Mouse (Mus musculus) midbrain, embryonic 13.5 days (tissue): Measurements from ENCODE around the gene Gpr55. TPM values are rescaled to one million over a fixed set of nuclear protein-coding genes. Genes with fewer than 3 reads are reported as not detected.

ENCODE experiments used
- ATAC-seq: fragments of 200-750 bp; cut with Nextera tagmentation; 2 replicates; pipeline ENCODE4 v1.8.0; 2017; ENCODE audit warnings: mild to moderate bottlenecking, moderate TSS enrichment, moderate library complexity
- H3K27ac ChIP-seq: fragments of 300-500 bp; sonication (generic); 2 replicates; pipeline ENCODE4 v1.5.1; 2015; ENCODE audit warnings: inconsistent platforms, mild to moderate bottlenecking, moderate library complexity
- H3K27me3 ChIP-seq: fragments of 300-500 bp; sonication (generic); 2 replicates; pipeline ENCODE4 v1.6.1; 2015; ENCODE audit warnings: mild to moderate bottlenecking, inconsistent platforms
- H3K36me3 ChIP-seq: fragments of 300-500 bp; sonication (generic); 2 replicates; pipeline ENCODE4 v1.6.1; 2015; ENCODE audit warnings: mild to moderate bottlenecking, inconsistent platforms
- H3K4me1 ChIP-seq: fragments of 300-500 bp; sonication (generic); replicated peaks from 2 replicates; pipeline ENCODE4 v1.6.1; 2015; ENCODE audit warnings: inconsistent platforms
- H3K4me2 ChIP-seq: fragments of 300-500 bp; sonication (generic); replicated peaks from 2 replicates; pipeline ENCODE4 v1.6.1; 2015; ENCODE audit warnings: moderate library complexity, mild to moderate bottlenecking, inconsistent platforms
- H3K4me3 ChIP-seq: fragments of 300-500 bp; sonication (generic); replicated peaks from 2 replicates; pipeline ENCODE4 v1.5.1; 2015; ENCODE audit warnings: mild to moderate bottlenecking, inconsistent platforms
- H3K9ac ChIP-seq: fragments of 300-500 bp; sonication (generic); replicated peaks from 2 replicates; pipeline ENCODE4 v1.6.1; 2015; ENCODE audit warnings: mild to moderate bottlenecking, inconsistent platforms
- H3K9me3 ChIP-seq: fragments of 300-500 bp; sonication (generic); 2 replicates; pipeline ENCODE4 v1.6.1; 2016; ENCODE audit warnings: mild to moderate bottlenecking, inconsistent platforms
- WGBS: fragments of 180-500 bp; shearing (Covaris S2); methylation state at CpG from one replicate; pipeline ENCODE4 v1.1.7; 2015; 5-methylcytosine and 5-hydroxymethylcytosine counted together
- polyA plus RNA-seq: library from polyadenylated mRNA; unstranded; fragments of >200 nt; fragmentation: Nextera tagmentation; extraction: Ambion mirVana; gene quantifications from 2 replicates; pipeline ENCODE4 v1.2.1, GENCODE M21; 2015

Gene Gpr55
- polyA plus RNA-seq, 1 experiment from 2014 or later = 0.07 TPM

GRCm38 (mm10) chr1:85906892-85907291 lies 53.9 kb downstream of the Gpr55 start:
- H3K9ac ChIP-seq = no peak overlapping the region
- H3K36me3 ChIP-seq = peaks cover 69% of the 10 kb centered on the region
- no peak overlapping the region for H3K27ac ChIP-seq
- H3K4me3 ChIP-seq = no peak overlapping the region
- H3K4me2 ChIP-seq = no peak overlapping the region
- H3K9me3 ChIP-seq = no peaks in the 10 kb centered on the region
- no peak for ATAC-seq
- H3K4me1 ChIP-seq = peaks cover 12% of the 10 kb centered on the region
- H3K27me3 ChIP-seq = no peaks in the 10 kb centered on the region
- 95% methylated on average over 12 of the region's 12 CpGs for WGBS

DNA sequence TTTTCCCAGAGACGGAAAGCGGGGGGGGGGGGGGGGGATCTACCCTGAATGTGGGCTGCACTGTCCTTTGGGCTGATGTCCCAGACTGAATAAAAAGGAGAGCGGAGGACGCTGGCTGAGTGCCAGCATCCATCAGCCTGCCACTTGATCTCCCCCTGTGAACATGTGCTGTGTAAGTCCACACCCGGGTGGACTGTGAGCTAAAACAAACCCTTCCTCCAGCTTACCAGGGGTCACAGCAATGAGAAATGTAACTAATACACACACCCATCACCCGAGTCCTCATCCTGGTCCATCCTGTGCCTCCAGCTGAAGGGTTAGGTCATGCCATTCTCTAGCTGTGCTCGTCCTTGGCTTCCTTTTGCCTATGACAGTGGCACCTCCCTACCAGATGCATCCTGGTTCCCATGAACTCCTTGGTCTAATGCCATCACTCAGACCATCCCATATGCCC lies 58.7 kb downstream of the Gpr55 start:
- peaks cover 59% of the 10 kb centered on the region for H3K4me1 ChIP-seq
- H3K4me3 ChIP-seq = no peak overlapping the region
- no peak overlapping the region for H3K4me2 ChIP-seq
- ATAC-seq = peak; percentile 78
- no peak overlapping the region for H3K9ac ChIP-seq
- no peaks in the 10 kb centered on the region for H3K27me3 ChIP-seq
- H3K36me3 ChIP-seq = peaks cover 45% of the 10 kb centered on the region
- no peaks in the 10 kb centered on the region for H3K9me3 ChIP-seq
- WGBS = 38% methylated on average over 7 of the region's 7 CpGs
- H3K27ac ChIP-seq = peak overlapping the region; percentile 76

DNA sequence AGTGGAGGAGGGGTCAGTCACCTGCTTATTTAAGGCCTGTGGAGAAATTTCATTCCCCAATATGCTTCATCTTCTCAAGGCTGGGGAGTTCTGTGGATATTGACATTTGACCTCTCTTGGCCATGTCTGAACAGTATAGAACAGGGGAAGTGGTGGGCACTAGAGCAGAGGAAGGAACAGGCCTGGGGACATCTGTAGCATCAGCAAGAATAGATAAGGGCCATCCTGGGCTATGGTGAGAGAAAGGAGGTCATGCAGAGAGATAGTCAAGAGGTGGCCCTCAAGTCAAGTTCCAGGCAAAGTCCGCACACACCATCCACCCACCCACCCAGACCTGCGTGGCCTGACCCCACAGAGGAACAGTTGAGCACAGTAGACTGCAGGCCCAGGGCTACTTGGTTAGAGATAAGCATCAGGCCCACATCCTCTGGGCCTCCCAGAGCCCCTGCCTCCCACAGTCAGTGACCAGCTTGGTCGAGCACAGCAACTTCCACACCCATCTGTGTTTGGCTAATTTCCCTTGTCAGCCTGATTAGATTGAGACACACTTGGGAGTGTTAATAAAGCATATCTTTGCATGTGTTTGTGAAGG lies 59.2 kb downstream of the Gpr55 start:
- Histone ChIP-seq H3K4me3 (no peak overlapping the region), H3K4me1 (peaks cover 65% of the 10 kb centered on the region), H3K4me2 (no peak overlapping the region), H3K9ac (0 out of 2 replicates have a peak overlapping the region, but pooled peaks have one; percentile 10), H3K27me3 (no peaks in the 10 kb centered on the region), H3K36me3 (peaks cover 40% of the 10 kb centered on the region), H3K27ac (peak overlapping the region; percentile 76), H3K9me3 (no peaks in the 10 kb centered on the region)
- WGBS = 58% methylated on average over 3 of the region's 3 CpGs
- peak; percentile 65 for ATAC-seq

DNA sequence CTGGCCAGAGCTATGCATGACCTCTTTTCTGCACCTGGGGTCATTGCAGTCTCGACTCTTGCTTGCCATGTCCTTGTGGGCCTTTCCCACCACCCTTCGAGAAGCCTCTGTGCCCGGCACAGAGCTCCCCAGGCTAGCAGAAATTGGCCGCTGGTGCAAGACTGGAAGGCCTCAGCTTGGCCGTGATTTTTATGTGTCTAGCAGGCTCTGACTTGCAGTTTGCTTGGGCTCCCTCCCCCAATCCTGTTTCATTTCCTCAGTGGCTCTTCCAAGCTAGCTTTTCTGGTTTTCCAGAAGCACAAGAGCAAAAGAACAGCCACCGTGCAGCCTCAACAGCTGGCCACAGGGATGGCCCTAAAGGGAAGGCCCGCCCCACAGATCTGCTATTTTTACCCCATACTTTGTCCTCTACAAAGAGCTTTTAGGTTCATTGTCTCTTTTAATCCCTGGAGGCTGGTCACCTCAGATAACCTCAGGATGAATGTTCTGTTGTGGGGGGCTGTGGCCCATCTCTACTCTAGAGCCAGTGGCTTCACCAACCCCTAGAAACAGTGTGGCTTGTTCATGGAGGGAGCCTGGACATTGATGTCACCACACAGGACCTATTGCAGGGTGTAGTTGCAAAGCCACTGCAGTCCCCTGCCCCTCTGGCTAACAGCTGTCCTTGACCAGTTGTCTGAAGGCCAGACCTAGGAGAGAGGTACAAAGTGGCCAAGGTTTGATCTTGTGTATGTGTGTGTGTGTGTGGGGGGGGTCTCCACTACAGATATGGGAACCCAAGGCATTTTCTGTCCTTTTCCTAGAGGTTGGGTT lies 60.1 kb downstream of the Gpr55 start:
- Histone ChIP-seq H3K27ac (peak overlapping the region; percentile 76), H3K4me2 (peak overlapping the region; percentile 9; the same call in 1 of the 2 replicates), H3K4me1 (peaks cover 73% of the 10 kb centered on the region), H3K27me3 (no peaks in the 10 kb centered on the region), H3K9me3 (no peaks in the 10 kb centered on the region), H3K9ac (peak overlapping the region; percentile 39), H3K36me3 (peaks cover 31% of the 10 kb centered on the region), H3K4me3 (no peak overlapping the region)
- ATAC-seq = no peak
- WGBS = 75% methylated on average over 7 of the region's 7 CpGs

- ATAC-seq = no peak
- H3K9ac ChIP-seq = 0 out of 2 replicates have a peak overlapping the region, but pooled peaks have one; percentile 56
- H3K36me3 ChIP-seq = peaks cover 17% of the 10 kb centered on the region
- H3K4me1 ChIP-seq = peaks cover 79% of the 10 kb centered on the region
- H3K9me3 ChIP-seq = no peaks in the 10 kb centered on the region
- peak overlapping the region; percentile 86; the same call in 1 of the 2 replicates for H3K4me3 ChIP-seq
- peak overlapping the region; percentile 88 for H3K4me2 ChIP-seq
- peak overlapping the region; percentile 87 for H3K27ac ChIP-seq
- no peaks in the 10 kb centered on the region for H3K27me3 ChIP-seq
Observed at GRCm38 (mm10) chr1:85899388-85899761, 61.4 kb downstream of the Gpr55 start.

GRCm38 (mm10) chr1:85898761-85899387 lies 61.9 kb downstream of the Gpr55 start:
- WGBS = 13% methylated on average over 12 of the region's 12 CpGs
- peaks cover 12% of the 10 kb centered on the region for H3K36me3 ChIP-seq
- no peak for ATAC-seq
- peak overlapping the region; percentile 56 for H3K9ac ChIP-seq
- peak overlapping the region; percentile 87 for H3K27ac ChIP-seq
- H3K4me3 ChIP-seq = peak overlapping the region; percentile 86
- peak overlapping the region; percentile 88 for H3K4me2 ChIP-seq
- no peaks in the 10 kb centered on the region for H3K9me3 ChIP-seq
- no peaks in the 10 kb centered on the region for H3K27me3 ChIP-seq
- H3K4me1 ChIP-seq = peaks cover 81% of the 10 kb centered on the region

- H3K4me2 ChIP-seq = peak overlapping the region; percentile 88
- H3K36me3 ChIP-seq = peaks cover 5% of the 10 kb centered on the region
- peak overlapping the region; percentile 87 for H3K27ac ChIP-seq
- H3K4me3 ChIP-seq = peak overlapping the region; percentile 86
- WGBS = 28% methylated on average over 8 of the region's 8 CpGs
- peaks cover 85% of the 10 kb centered on the region for H3K4me1 ChIP-seq
- no peaks in the 10 kb centered on the region for H3K9me3 ChIP-seq
- H3K27me3 ChIP-seq = no peaks in the 10 kb centered on the region
- H3K9ac ChIP-seq = peak overlapping the region; percentile 56
- ATAC-seq = no peak
Observed at GRCm38 (mm10) chr1:85897901-85898760, 62.7 kb downstream of the Gpr55 start.

GRCm38 (mm10) chr1:85896781-85897700 lies 63.8 kb downstream of the Gpr55 start:
- peak overlapping the region; percentile 86 for H3K4me3 ChIP-seq
- peak overlapping the region; percentile 87 for H3K27ac ChIP-seq
- no peaks in the 10 kb centered on the region for H3K27me3 ChIP-seq
- no peak for ATAC-seq
- H3K4me2 ChIP-seq = peak overlapping the region; percentile 88
- peaks cover 75% of the 10 kb centered on the region for H3K4me1 ChIP-seq
- H3K36me3 ChIP-seq = no peaks in the 10 kb centered on the region
- 73% methylated on average over 12 of the region's 12 CpGs for WGBS
- peak overlapping the region; percentile 56 for H3K9ac ChIP-seq
- no peaks in the 10 kb centered on the region for H3K9me3 ChIP-seq

DNA sequence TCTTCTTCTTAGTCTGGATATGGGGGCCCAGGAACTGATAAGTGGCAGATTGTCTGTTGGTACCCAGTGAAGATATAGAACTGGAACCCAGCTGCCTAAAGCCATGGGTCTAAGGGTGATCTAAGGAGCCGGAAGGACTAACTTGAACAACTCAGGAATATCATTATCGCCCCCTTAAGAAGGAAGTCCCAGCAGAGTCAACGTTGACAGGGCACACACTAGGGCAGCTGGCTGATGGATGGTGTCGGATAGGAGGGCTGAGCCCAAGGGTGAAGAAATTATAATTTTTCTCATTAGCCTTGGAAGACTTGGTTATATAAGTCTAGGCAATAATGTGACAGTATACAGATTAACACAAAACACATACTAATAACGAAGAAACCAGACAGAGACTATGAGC lies 64.7 kb downstream of the Gpr55 start:
- H3K9ac ChIP-seq = peak overlapping the region; percentile 88
- H3K4me1 ChIP-seq = peaks cover 66% of the 10 kb centered on the region
- no peaks in the 10 kb centered on the region for H3K9me3 ChIP-seq
- ATAC-seq = no peak
- H3K27me3 ChIP-seq = no peaks in the 10 kb centered on the region
- H3K27ac ChIP-seq = no peak overlapping the region
- H3K4me3 ChIP-seq = peak overlapping the region; percentile 86
- WGBS = 73% methylated on average over 5 of the region's 5 CpGs
- H3K4me2 ChIP-seq = peak overlapping the region; percentile 88
- no peaks in the 10 kb centered on the region for H3K36me3 ChIP-seq

DNA sequence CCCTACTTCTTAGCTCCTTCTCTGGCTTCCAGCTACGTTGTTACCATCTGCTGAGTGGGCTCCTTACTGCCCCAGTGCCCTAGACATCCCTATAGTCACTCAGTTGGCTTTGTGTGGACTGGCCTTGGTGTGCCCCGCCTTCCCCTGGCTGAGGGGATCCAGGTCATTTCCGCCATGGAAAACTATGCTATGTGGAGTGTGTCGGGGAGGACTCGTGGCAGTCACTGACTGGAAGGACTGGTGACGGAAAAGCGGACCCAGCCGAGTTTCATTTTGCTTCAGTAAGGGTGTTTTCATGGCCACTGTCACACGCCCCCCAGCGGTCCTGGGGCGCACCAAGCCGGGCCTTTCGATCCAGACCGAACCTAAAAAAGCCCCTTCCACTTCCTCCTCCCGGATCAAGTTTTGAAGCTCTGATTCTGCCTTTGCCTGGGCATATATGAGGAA lies 65.4 kb downstream of the Gpr55 start:
- 2% methylated on average over 15 of the region's 15 CpGs for WGBS

More for the DNA sequence above, 65.4 kb downstream of the Gpr55 start:
- Histone ChIP-seq H3K36me3 (no peaks in the 10 kb centered on the region), H3K9ac (peak overlapping the region; percentile 88), H3K4me2 (peak overlapping the region; percentile 88), H3K27me3 (no peaks in the 10 kb centered on the region), H3K4me3 (peak overlapping the region; percentile 86), H3K27ac (peak overlapping the region; percentile 89), H3K9me3 (no peaks in the 10 kb centered on the region), H3K4me1 (peaks cover 59% of the 10 kb centered on the region)
- ATAC-seq = peak; percentile 58
